Mouse (Mus musculus) kidney, adult 2 months (tissue): ENCODE measurements around the gene Cdc42ep4.

Experiments
- CTCF ChIP-seq: fragments of 200-500 bp; conservative IDR thresholded peaks from 2 replicates; pipeline ENCODE4 v1.5.1; 2011; ENCODE audit warnings: low read depth, mild to moderate bottlenecking, control low read depth, low read length, moderate library complexity, mixed read lengths; ENCODE audit not compliant: insufficient read depth, insufficient read length
- POLR2A ChIP-seq: fragments of 200-500 bp; IDR thresholded peaks from one replicate; pipeline ENCODE4 v1.6.1; 2011; ENCODE audit warnings: low read depth, low read length, control low read depth

DNA sequence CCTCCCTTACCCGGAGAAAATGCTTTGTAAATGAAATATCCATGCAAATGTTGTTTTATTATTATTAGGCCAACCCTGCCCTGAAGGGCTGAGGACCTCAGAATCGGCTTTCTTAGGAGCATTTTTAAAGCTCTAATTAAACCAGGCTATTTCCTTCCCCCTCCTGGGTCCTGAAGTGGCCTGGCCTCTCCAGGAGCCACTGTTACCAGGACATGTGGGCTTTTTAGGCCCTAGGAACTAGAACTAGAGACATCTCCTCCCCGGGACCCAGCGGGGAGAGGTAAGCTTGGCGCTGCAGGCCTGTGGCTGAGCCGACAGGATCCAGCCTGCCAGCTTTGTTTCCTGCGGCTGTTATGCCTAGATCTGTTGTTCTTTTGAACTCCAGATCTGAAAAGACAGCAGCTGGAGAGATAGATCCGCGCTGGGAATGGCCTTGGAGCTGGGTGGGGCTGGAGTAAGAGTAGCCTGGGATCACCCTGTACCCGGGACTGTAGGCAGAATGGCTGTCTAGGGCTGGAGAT is 41.4 kb downstream of the Cdc42ep4 start:
- TF ChIP-seq POLR2A: no peak
- TF ChIP-seq CTCF: no peak
